Mouse (Mus musculus) MEL (cell line): ENCODE data around the gene Stk11.
A peak's percentile ranks its signal among the peaks of the same experiment; 100 is the strongest.

Source experiments
- BHLHE40 ChIP-seq: IDR thresholded peaks from 2 replicates; pipeline ENCODE4 v1.6.1; 2012; ENCODE audit warnings: low read depth, mild to moderate bottlenecking, inconsistent platforms, low read length, improper control_type of control experiment, borderline replicate concordance
- CTCF ChIP-seq, 3 experiments: IDR thresholded peaks in 2 of 3; conservative IDR thresholded peaks in 1 of 3; 2 replicates each; pipeline ENCODE4 v1.5.1; 2011 to 2012; ENCODE audit warnings: low read length in 3 of 3, low read depth in 2 of 3, mild to moderate bottlenecking in 2 of 3, improper control_type of control experiment in 1 of 3, inconsistent platforms in 1 of 3, mixed read lengths in 1 of 3, moderate library complexity in 1 of 3; ENCODE audit not compliant: control insufficient read depth in 1 of 3, insufficient read depth in 1 of 3, poor library complexity in 1 of 3, severe bottlenecking in 1 of 3
- MAFK ChIP-seq: IDR thresholded peaks from 2 replicates; pipeline ENCODE4 v1.6.1; 2011; ENCODE audit warnings: low read depth, mild to moderate bottlenecking, low read length, improper control_type of control experiment, borderline replicate concordance
- MAX ChIP-seq: IDR thresholded peaks from 2 replicates; pipeline ENCODE4 v1.6.1; 2011; ENCODE audit warnings: low read length, improper control_type of control experiment
- MYB ChIP-seq: IDR thresholded peaks from 2 replicates; pipeline ENCODE4 v1.6.1; 2011; ENCODE audit warnings: mild to moderate bottlenecking, low read depth, low read length, improper control_type of control experiment
- USF1 ChIP-seq: IDR thresholded peaks from 2 replicates; pipeline ENCODE4 v1.6.1; 2014; ENCODE audit warnings: low read depth, mild to moderate bottlenecking, inconsistent platforms, low read length, improper control_type of control experiment, moderate library complexity
- ZNF384 ChIP-seq: IDR thresholded peaks from 2 replicates; pipeline ENCODE4 v1.6.1; 2012; ENCODE audit warnings: low read depth, mild to moderate bottlenecking, inconsistent platforms, low read length, improper control_type of control experiment

DNA sequence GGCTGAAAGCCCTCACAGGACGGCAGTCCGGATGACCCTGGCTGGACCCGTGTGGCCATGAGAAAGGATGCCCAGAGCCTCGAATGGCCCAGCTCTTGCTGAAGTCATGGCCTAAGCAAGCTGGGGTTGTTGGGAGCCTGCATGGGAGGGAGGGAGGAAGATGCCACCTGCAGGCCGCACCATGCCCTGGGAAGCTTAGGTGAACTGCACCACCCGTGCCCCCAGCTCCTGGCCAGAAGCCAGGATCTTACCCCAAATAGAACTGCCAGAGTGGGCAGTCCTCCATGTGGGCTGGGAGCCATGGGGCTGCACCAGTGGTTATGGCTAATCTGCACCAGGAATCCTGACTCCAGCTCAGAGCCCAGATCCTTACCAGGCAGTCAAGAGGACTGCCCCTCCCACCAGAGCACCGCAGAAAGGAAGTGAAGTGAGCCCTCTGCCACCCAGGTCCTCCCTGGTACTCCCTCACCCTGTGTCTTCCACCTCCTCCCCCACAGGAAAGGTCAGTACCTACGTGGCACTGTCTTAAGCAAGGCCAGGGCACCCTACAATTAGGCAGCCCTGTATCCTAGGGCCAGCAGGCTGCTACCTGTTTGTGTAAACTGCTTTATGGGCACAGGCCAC, 17.7 kb downstream of the Stk11 start:
- TF ChIP-seq USF1, result no peak
- TF ChIP-seq MAX, result no peak
- TF ChIP-seq MYB, result no peak
- peak in 2 of 3 experiments; percentile 9 to 25; a peak in 2 of 6 replicates for TF ChIP-seq CTCF (IDR thresholded peaks at IDR 0.05 in 2 of 3, conservative IDR thresholded peaks at IDR 0.05 in 1 of 3; ENCODE audit: control insufficient read depth in 1 of 3, insufficient read depth in 1 of 3, low read depth in 2 of 3, low read length in 3 of 3, poor library complexity in 1 of 3, severe bottlenecking in 1 of 3)
- TF ChIP-seq BHLHE40, result no peak
- TF ChIP-seq MAFK, result no peak
- no peak for TF ChIP-seq ZNF384
